30 mouse cellular contexts compared by ENCODE assay signal in the genomic region with DNA sequence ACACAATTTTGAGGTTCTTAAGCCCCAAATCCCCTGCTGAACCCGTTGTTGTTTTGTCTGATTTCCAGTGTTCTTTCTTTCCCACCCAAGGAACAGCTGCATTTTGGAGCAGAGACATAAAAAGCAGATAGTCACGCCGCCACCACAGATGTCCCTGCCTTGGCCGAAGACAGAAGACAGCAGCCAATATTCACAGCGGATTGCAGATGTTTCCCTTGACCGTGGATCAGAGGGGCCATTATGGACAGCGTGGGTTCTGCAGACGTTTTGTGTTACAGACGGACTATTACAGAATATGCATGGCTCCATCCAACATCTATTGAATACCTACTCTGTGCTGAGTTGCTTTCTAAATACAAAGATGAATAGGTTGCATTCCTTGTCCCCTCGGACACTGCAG. TPM values are rescaled to one million over a fixed set of nuclear protein-coding genes. Genes with fewer than 3 reads are reported as not detected.
DNase-seq lines count a peak whose midpoint lies in the region; ATAC-seq lines count a peak whose summit lies in the region.
"Had no signal": no experiment of that assay in that cellular context is flagged by ENCODE, and none has a peak within 500 bp of the region (broad histone marks: within the 10 kb centered on the region; RNA-seq: fewer than 3 reads in every experiment).

No protein-coding gene starts in this region.

- H3K4me3 ChIP-seq in heart, embryonic 12.5 days, result no peak overlapping the region
- H3K4me3 ChIP-seq: embryonic facial prominence, embryonic 12.5 days; erythroblast, embryonic 14.5 days; heart, embryonic 15.5 days; hindbrain, embryonic 13.5 days; limb, embryonic 12.5 days; liver, embryonic 13.5 days; midbrain, embryonic 13.5 days; myocyte had no signal

- no peaks in the 10 kb centered on the region for H3K27me3 ChIP-seq in heart, embryonic 12.5 days (replicated peaks)
- H3K27me3 ChIP-seq: heart, embryonic 15.5 days; hindbrain, embryonic 13.5 days; limb, embryonic 12.5 days; liver, embryonic 13.5 days; midbrain, embryonic 13.5 days had no signal

- no peak overlapping the region for H3K4me2 ChIP-seq in heart, embryonic 12.5 days
- H3K4me2 ChIP-seq: embryonic facial prominence, embryonic 12.5 days; heart, embryonic 15.5 days; hindbrain, embryonic 13.5 days; limb, embryonic 12.5 days; liver, embryonic 13.5 days; midbrain, embryonic 13.5 days had no signal

- H3K27ac ChIP-seq in heart, embryonic 12.5 days (ENCODE audit: poor library complexity, severe bottlenecking), result no peak overlapping the region
- H3K27ac ChIP-seq: embryonic facial prominence, embryonic 12.5 days; heart, embryonic 15.5 days; hindbrain, embryonic 13.5 days; limb, embryonic 12.5 days; liver, embryonic 13.5 days; midbrain, embryonic 13.5 days had no signal

- no peak overlapping the region for H3K9ac ChIP-seq in heart, embryonic 12.5 days
- H3K9ac ChIP-seq: embryonic facial prominence, embryonic 12.5 days; heart, embryonic 15.5 days; hindbrain, embryonic 13.5 days; limb, embryonic 12.5 days; liver, embryonic 13.5 days; midbrain, embryonic 13.5 days had no signal

- DNase-seq in frontal cortex, postnatal 14 days (ENCODE audit: low spot score in 2 of 2), result no peak
- peak; percentile 9 to 15 for DNase-seq in heart, postnatal 36 days
- peak; percentile 22 to 46 for DNase-seq in left cerebral cortex, postnatal 14 days (ENCODE audit: low spot score in 2 of 2)
- DNase-seq in left cerebral cortex, adult 18-20 months (ENCODE audit: low spot score in 2 of 2), result no peak
- DNase-seq in brain, adult 2 months (ENCODE audit: low read depth, low spot score), result peak; percentile 57
- no peak for DNase-seq in Muller cell, postnatal 12 days (ENCODE audit: inconsistent ontology term)
- DNase-seq: adrenal gland, postnatal 10 days; cerebellum, postnatal 10 days; liver, embryonic 13.5 days; spleen, adult 18-20 months; thymus, postnatal 36 days had no signal

- no peaks in the 10 kb centered on the region for H3K9me3 ChIP-seq in heart, embryonic 12.5 days (replicated peaks)
- H3K9me3 ChIP-seq: embryonic facial prominence, embryonic 12.5 days; heart, embryonic 15.5 days; hindbrain, embryonic 13.5 days; limb, embryonic 12.5 days; liver, embryonic 13.5 days; midbrain, embryonic 13.5 days had no signal

- no peaks in the 10 kb centered on the region for H3K36me3 ChIP-seq in heart, embryonic 12.5 days
- H3K36me3 ChIP-seq: embryonic facial prominence, embryonic 12.5 days; heart, embryonic 15.5 days; hindbrain, embryonic 13.5 days; limb, embryonic 12.5 days; liver, embryonic 13.5 days; midbrain, embryonic 13.5 days had no signal

- 0 out of 2 replicates have a peak, but pooled peaks cover 5% of the 10 kb centered on the region for H3K4me1 ChIP-seq in heart, embryonic 12.5 days (replicated peaks)
- H3K4me1 ChIP-seq: embryonic facial prominence, embryonic 12.5 days; heart, embryonic 15.5 days; hindbrain, embryonic 13.5 days; midbrain, embryonic 13.5 days had no signal

- WGBS in heart, embryonic 12.5 days, result 84% methylated on average over 10 of the region's 10 CpGs

- peak; percentile 27; the same call in 1 of the 2 replicates for ATAC-seq in frontal cortex, adult (ENCODE audit: low TSS enrichment)
- ATAC-seq in heart, embryonic 12.5 days (ENCODE audit: insufficient number of reproducible peaks, low FRiP score), result no peak
- ATAC-seq: activated CD4-positive, CD25-positive, alpha-beta regulatory T cell, adult 4 months; CD4-positive, CD25-positive, alpha-beta regulatory T cell, adult 4 months; forebrain, embryonic 14.5 days; intestine, embryonic 16.5 days; midbrain, embryonic 13.5 days had no signal

- intact Hi-C loops in heart, postnatal 36 days (cut with DNase I), result no loop called here
- intact Hi-C loops in left cerebral cortex, postnatal 14 days (cut with DNase I), result no loop called here

RNA-seq across cellular contexts. Expression of a gene that starts 18.5 kb away (rescaled TPM):
- 10 to 100 TPM; 13.3 to 17.8 TPM for total RNA-seq in heart, postnatal 36 days (2021)
- polyA plus RNA-seq in heart, embryonic 12.5 days (2016; fragmentation: Nextera tagmentation; extraction: Ambion mirVana), result 35.7 and 41.3 TPM in 2 replicates
- total RNA-seq in left cerebral cortex, postnatal 14 days (2021), result 10 to 100 TPM; 12.3 to 13.5 TPM
- 1 to 10 TPM; 4.2 to 6.0 TPM for total RNA-seq in left cerebral cortex, adult 18-20 months (2021)
- total RNA-seq: megakaryocyte progenitor cell, adult 5-6 weeks had no signal
- polyA plus RNA-seq: CD4-positive, CD25-positive, alpha-beta regulatory T cell, adult 4 months; erythroblast, embryonic 14.5 days had no signal

RNA-seq across cellular contexts. Expression of a gene that starts 29.8 kb away (rescaled TPM):
- not detected for total RNA-seq in heart, postnatal 36 days (2021)
- 0.60 TPM in 1 of 2 replicates, not detected in the other for polyA plus RNA-seq in heart, embryonic 12.5 days (2016; fragmentation: Nextera tagmentation; extraction: Ambion mirVana)
- total RNA-seq in left cerebral cortex, postnatal 14 days (2021), result not detected
- total RNA-seq in left cerebral cortex, adult 18-20 months (2021), result not detected
- total RNA-seq: adrenal gland, postnatal 10 days; ES-E14; megakaryocyte progenitor cell, adult 5-6 weeks had no signal
- polyA plus RNA-seq: activated CD4-positive, CD25-positive, alpha-beta regulatory T cell, adult 4 months; brain, embryonic 14.5 days; CD4-positive, CD25-positive, alpha-beta regulatory T cell, adult 4 months; erythroblast, embryonic 14.5 days; forebrain, embryonic 14.5 days; heart, embryonic 15.5 days; hindbrain, embryonic 13.5 days; kidney, embryonic 14.5 days; large intestine, adult 2 months; limb, embryonic 12.5 days; liver, embryonic 13.5 days; midbrain, embryonic 13.5 days; myocyte; neural tube, embryonic 14.5 days had no signal

Comparison
In these comparisons a context has a peak if more than half of its experiments do, and no peak if none do; other contexts are left out.
1. DNase-seq: peak in heart, postnatal 36 days (2 of 2), left cerebral cortex, postnatal 14 days (2 of 2) and brain, adult 2 months (single experiment); none in frontal cortex, postnatal 14 days (0 of 2), left cerebral cortex, adult 18-20 months (0 of 2) and Muller cell, postnatal 12 days (single experiment).